Mouse (Mus musculus) heart, embryonic 15.5 days (tissue): Measurements from ENCODE around the gene Dgkh. TPM values are rescaled to one million over a fixed set of nuclear protein-coding genes. Genes with fewer than 3 reads are reported as not detected.

Experiments
- ATAC-seq: fragments of 200-750 bp; cut with Nextera tagmentation; replicated peaks from 2 replicates; pipeline ENCODE4 v1.8.0; 2017; ENCODE audit warnings: low read depth, moderate TSS enrichment; ENCODE audit not compliant: insufficient number of reproducible peaks, insufficient read depth, low FRiP score
- H3K27ac ChIP-seq: fragments of 300-500 bp; sonication (generic); 2 replicates; pipeline ENCODE4 v1.5.1; 2015; ENCODE audit warnings: mild to moderate bottlenecking, inconsistent platforms
- H3K27me3 ChIP-seq: fragments of 300-500 bp; sonication (generic); 2 replicates; pipeline ENCODE4 v1.6.1; 2015; ENCODE audit warnings: inconsistent platforms
- H3K36me3 ChIP-seq: fragments of 300-500 bp; sonication (generic); 2 replicates; pipeline ENCODE4 v1.6.1; 2015; ENCODE audit warnings: mild to moderate bottlenecking, inconsistent platforms
- H3K4me1 ChIP-seq: fragments of 300-500 bp; sonication (generic); replicated peaks from 2 replicates; pipeline ENCODE4 v1.6.1; 2015; ENCODE audit warnings: inconsistent platforms
- H3K4me2 ChIP-seq: fragments of 300-500 bp; sonication (generic); 2 replicates; pipeline ENCODE4 v1.6.1; 2015; ENCODE audit warnings: inconsistent platforms, mild to moderate bottlenecking, moderate library complexity
- H3K4me3 ChIP-seq: fragments of 300-500 bp; sonication (generic); 2 replicates; pipeline ENCODE4 v1.5.1; 2015; ENCODE audit warnings: mild to moderate bottlenecking, inconsistent platforms
- H3K9ac ChIP-seq: fragments of 300-500 bp; sonication (generic); 2 replicates; pipeline ENCODE4 v1.6.1; 2015; ENCODE audit warnings: mild to moderate bottlenecking, inconsistent platforms
- H3K9me3 ChIP-seq: fragments of 300-500 bp; sonication (generic); replicated peaks from 2 replicates; pipeline ENCODE4 v1.6.1; 2016; ENCODE audit warnings: inconsistent platforms
- WGBS: fragments of 180-500 bp; shearing (Covaris S2); methylation state at CpG from one replicate; pipeline ENCODE4 v1.1.7; 2015; ENCODE audit warnings: mixed read lengths; 5-methylcytosine and 5-hydroxymethylcytosine counted together
- polyA plus RNA-seq: library from polyadenylated mRNA; unstranded; fragments of >200 nt; fragmentation: Nextera tagmentation; extraction: Ambion mirVana; gene quantifications from 2 replicates; pipeline ENCODE4 v1.2.1, GENCODE M21; 2015

The Dgkh gene
- polyA plus RNA-seq, 1 experiment from 2014 or later = 1.4 TPM

DNA sequence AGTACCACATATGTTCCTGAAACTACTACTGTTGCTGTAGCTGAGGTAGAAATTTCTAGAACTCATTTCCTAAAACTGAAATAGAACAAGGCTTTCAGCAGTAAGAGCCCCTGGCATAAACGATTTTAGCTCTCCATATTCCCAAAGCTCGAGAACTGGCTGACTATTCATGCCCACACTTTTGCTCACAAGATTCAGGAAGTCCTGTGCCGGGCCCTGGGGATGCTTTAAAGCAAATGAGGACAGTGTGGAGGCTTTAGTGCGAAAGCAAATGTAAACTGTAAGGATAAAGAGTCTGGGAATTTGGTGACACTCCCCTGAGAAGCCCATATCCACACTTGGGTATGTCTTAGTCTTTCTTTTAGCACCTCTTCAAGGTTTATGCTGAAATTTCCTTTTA, 40.0 kb downstream of the Dgkh start:
- Histone ChIP-seq H3K36me3 (no peaks in the 10 kb centered on the region), H3K9ac (no peak overlapping the region), H3K4me2 (no peak overlapping the region), H3K27me3 (no peaks in the 10 kb centered on the region), H3K4me1 (peaks cover 8% of the 10 kb centered on the region; the same call in 1 of the 2 replicates), H3K9me3 (no peaks in the 10 kb centered on the region), H3K4me3 (no peak overlapping the region), H3K27ac (no peak overlapping the region)
- WGBS = 49% methylated on average over 4 of the region's 4 CpGs
- ATAC-seq = no peak

DNA sequence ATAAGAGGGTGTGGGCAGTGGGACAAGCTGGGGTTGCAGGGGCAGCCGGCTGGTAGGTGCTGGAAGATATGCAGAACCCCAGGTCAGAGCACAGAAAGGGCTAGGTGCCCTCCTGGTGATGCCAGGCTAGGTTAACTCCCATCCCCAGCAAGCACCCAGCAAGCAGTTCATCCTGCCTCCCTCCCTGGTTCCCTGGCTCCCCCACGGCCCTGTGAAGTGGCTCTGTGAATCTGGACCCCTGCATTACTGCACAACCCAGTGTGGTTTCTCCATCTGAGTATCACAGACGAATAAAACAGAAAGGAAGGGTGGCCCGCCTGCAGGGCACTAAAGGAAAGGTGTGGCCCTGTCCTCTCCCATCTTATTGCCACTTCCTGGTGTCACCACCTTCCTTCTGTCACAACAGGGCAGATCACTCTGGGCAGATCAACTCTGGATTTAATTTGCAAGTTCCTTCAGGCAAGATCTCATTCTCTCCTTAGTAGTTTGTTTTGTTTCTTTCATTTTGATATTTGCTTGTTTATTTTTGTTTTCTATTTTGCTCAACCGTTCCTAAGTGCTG, 40.6 kb downstream of the Dgkh start:
- no peaks in the 10 kb centered on the region for H3K9me3 ChIP-seq
- no peak for ATAC-seq
- H3K27ac ChIP-seq = no peak overlapping the region
- peaks cover 8% of the 10 kb centered on the region; the same call in 1 of the 2 replicates for H3K4me1 ChIP-seq
- 54% methylated on average over 5 of the region's 5 CpGs for WGBS
- no peaks in the 10 kb centered on the region for H3K27me3 ChIP-seq
- H3K4me3 ChIP-seq = no peak overlapping the region
- H3K36me3 ChIP-seq = no peaks in the 10 kb centered on the region
- no peak overlapping the region for H3K4me2 ChIP-seq
- H3K9ac ChIP-seq = no peak overlapping the region

DNA sequence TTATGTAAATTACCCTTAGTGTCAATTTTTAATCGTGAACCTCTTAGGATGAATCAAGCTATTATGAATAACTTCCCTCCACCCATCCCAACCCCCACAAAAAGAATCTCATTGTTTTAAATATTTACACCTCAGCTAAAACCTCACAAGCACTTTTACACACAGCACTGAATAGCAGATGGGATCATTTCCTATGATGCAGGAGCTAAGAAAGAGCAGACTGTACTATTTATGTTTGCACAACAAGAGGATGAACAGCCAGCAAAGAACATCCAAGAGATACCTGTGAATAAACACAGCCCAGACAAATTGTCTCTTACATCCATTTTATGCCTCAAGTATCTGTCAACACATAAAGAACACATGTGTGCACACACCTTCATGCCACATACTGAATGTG, 41.7 kb downstream of the Dgkh start:
- no peaks in the 10 kb centered on the region for H3K9me3 ChIP-seq
- no peak for ATAC-seq
- no peak overlapping the region for H3K9ac ChIP-seq
- no peak overlapping the region for H3K27ac ChIP-seq
- no peak overlapping the region for H3K4me3 ChIP-seq
- no peaks in the 10 kb centered on the region for H3K36me3 ChIP-seq
- H3K4me1 ChIP-seq = peaks cover 8% of the 10 kb centered on the region; the same call in 1 of the 2 replicates
- no peak overlapping the region for H3K4me2 ChIP-seq
- H3K27me3 ChIP-seq = no peaks in the 10 kb centered on the region
- WGBS = 84% methylated on average over 1 of the region's 1 CpGs

DNA sequence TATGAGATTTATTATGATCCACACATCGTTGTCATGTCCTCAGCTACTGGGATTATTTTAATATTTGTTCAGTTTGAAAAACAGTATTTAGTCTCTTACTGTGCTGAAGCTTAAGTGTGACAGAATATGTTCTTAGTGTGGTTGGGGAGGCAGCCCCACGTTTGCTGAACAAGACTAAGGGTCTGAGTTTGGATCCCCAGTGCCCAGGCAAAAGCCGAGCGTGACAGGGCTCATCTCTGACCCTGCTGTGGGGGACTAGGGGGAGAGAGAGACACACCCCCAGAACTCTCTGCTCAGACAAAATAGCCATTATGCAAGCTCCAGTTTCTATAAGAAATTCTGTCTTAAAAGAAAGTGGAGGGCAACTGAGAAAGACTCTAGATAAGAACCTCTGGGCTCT, 42.2 kb downstream of the Dgkh start:
- H3K9ac ChIP-seq = no peak overlapping the region
- no peak overlapping the region for H3K4me3 ChIP-seq
- H3K4me2 ChIP-seq = no peak overlapping the region
- H3K4me1 ChIP-seq = peaks cover 8% of the 10 kb centered on the region; the same call in 1 of the 2 replicates
- no peak overlapping the region for H3K27ac ChIP-seq
- 73% methylated on average over 4 of the region's 4 CpGs for WGBS
- no peaks in the 10 kb centered on the region for H3K27me3 ChIP-seq
- H3K36me3 ChIP-seq = no peaks in the 10 kb centered on the region
- H3K9me3 ChIP-seq = no peaks in the 10 kb centered on the region
- ATAC-seq = no peak

DNA sequence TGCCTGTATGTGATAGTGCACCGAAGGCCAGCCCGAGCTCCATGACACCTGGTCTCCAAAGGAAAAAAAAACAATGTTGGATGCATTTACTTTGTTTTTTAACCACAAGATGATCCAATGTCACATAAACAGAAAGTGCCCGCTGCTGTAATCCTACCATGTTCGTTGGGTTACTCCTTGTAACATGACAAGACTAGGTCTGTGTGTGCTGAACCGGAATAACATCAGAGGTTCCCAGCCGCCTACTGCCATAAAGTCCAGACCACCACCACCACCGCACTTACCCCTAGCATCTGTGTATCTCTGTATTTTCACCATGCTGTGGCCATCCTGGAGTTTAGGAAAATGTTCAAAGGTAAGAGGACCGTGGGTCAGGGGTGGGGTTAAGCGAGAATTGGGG, 42.6 kb downstream of the Dgkh start:
- H3K9me3 ChIP-seq = no peaks in the 10 kb centered on the region
- H3K36me3 ChIP-seq = no peaks in the 10 kb centered on the region
- no peaks in the 10 kb centered on the region for H3K27me3 ChIP-seq
- no peak for ATAC-seq
- H3K27ac ChIP-seq = no peak overlapping the region
- H3K4me3 ChIP-seq = no peak overlapping the region
- 87% methylated on average over 9 of the region's 9 CpGs for WGBS
- H3K9ac ChIP-seq = no peak overlapping the region
- no peak overlapping the region for H3K4me2 ChIP-seq
- peaks cover 8% of the 10 kb centered on the region; the same call in 1 of the 2 replicates for H3K4me1 ChIP-seq

DNA sequence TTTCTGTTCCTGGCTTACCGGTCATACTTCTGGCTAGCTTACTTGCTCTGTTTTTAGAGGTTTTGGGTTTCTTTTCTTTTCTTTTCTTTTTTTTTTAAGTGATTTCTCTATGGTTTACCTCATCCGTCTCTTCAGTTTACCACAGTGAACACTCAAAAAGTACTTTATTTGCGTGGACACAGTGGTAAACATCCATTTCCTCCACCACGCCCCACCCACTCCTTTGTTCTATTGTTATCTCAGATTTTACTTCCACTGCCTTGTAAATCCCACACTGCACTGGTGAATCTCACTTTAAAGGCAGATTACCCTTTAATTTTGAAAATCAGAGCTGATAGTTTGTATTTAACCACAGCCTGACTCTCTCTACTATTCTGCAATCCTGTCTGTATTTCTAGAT, 44.9 kb downstream of the Dgkh start:
- WGBS = 68% methylated on average over 4 of the region's 4 CpGs
- Histone ChIP-seq H3K27me3 (no peaks in the 10 kb centered on the region), H3K9me3 (no peaks in the 10 kb centered on the region), H3K36me3 (no peaks in the 10 kb centered on the region), H3K9ac (no peak overlapping the region), H3K4me2 (no peak overlapping the region), H3K27ac (no peak overlapping the region), H3K4me3 (no peak overlapping the region), H3K4me1 (peaks cover 12% of the 10 kb centered on the region; the same call in 1 of the 2 replicates)
- no peak for ATAC-seq

- Histone ChIP-seq H3K27me3 (no peaks in the 10 kb centered on the region), H3K36me3 (no peaks in the 10 kb centered on the region), H3K9ac (no peak overlapping the region), H3K4me2 (no peak overlapping the region), H3K4me3 (no peak overlapping the region), H3K9me3 (no peaks in the 10 kb centered on the region), H3K27ac (no peak overlapping the region), H3K4me1 (peaks cover 12% of the 10 kb centered on the region; the same call in 1 of the 2 replicates)
- ATAC-seq = no peak
- WGBS = 86% methylated on average over 6 of the region's 6 CpGs
Observed at GRCm38 (mm10) chr14:78686701-78687100, 45.9 kb downstream of the Dgkh start.

GRCm38 (mm10) chr14:78684171-78684570, 48.4 kb downstream of the Dgkh start:
- no peak for ATAC-seq
- H3K36me3 ChIP-seq = no peaks in the 10 kb centered on the region
- no peak overlapping the region for H3K4me2 ChIP-seq

DNA sequence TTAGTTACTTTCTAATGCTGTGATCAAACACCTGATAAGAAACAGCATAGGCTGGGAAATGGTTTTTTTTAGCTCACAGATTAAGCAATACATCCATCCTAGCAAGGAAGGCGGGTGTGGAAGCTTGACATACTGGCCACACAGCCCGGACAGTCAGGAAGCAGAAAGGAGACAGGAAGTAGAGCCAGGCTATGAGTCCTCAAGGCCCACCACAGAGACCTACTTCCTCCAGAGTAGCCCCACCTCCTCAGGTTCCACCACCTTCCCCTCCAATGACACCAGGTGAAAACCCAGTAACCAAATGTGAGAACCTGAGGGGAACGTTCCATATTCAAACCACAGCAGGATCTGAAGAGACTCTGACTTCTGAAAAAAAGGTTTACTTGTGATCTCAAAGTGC, 53.6 kb downstream of the Dgkh start:
- H3K4me1 ChIP-seq = peaks cover 23% of the 10 kb centered on the region
- peak overlapping the region; percentile 31 for H3K27ac ChIP-seq
- no peaks in the 10 kb centered on the region for H3K36me3 ChIP-seq
- H3K4me3 ChIP-seq = no peak overlapping the region
- no peak for ATAC-seq
- H3K27me3 ChIP-seq = no peaks in the 10 kb centered on the region
- no peak overlapping the region for H3K4me2 ChIP-seq
- 58% methylated on average over 3 of the region's 3 CpGs for whole genome bisulfite sequencing
- no peak overlapping the region for H3K9ac ChIP-seq
- H3K9me3 ChIP-seq = no peaks in the 10 kb centered on the region

More at GRCm38 (mm10) chr14:78684171-78684570, 48.4 kb downstream of the Dgkh start:
- Histone ChIP-seq H3K4me1 (peaks cover 14% of the 10 kb centered on the region), H3K9ac (no peak overlapping the region), H3K9me3 (no peaks in the 10 kb centered on the region), H3K27ac (no peak overlapping the region), H3K4me3 (no peak overlapping the region), H3K27me3 (no peaks in the 10 kb centered on the region)
- 40% methylated on average over 4 of the region's 4 CpGs for WGBS

GRCm38 (mm10) chr14:78677852-78678588, 54.6 kb downstream of the Dgkh start:
- no peak overlapping the region for H3K4me3 ChIP-seq

DNA sequence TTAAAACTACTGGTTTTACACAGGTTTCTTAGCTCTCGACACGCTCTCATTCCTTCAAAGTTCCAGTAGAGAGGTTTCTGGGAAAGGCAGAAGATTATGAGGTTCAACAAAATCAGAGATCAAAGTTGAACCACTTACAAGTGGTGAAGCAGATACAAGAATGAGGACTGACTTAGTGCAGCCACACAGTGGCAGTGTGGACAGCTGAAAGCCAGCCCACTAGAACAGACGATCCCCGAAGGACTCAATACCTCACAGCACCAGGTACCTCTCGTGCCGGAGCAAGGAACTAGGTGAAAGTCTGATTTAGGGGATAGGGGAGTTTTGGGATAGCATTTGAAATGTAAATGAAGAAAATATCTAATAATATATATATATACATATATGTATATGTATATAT, 56.1 kb downstream of the Dgkh start:
- no peak overlapping the region for H3K4me2 ChIP-seq

More at GRCm38 (mm10) chr14:78677852-78678588, 54.6 kb downstream of the Dgkh start:
- Histone ChIP-seq H3K27me3 (no peaks in the 10 kb centered on the region), H3K9ac (no peak overlapping the region), H3K36me3 (no peaks in the 10 kb centered on the region), H3K4me2 (peak overlapping the region; percentile 12; the same call in 1 of the 2 replicates), H3K9me3 (no peaks in the 10 kb centered on the region), H3K4me1 (peaks cover 25% of the 10 kb centered on the region), H3K27ac (peak overlapping the region; percentile 31)
- ATAC-seq = no peak
- 25% methylated on average over 7 of the region's 7 CpGs for WGBS

GRCm38 (mm10) chr14:78674606-78675005, 58.0 kb downstream of the Dgkh start:
- Histone ChIP-seq H3K9ac (no peak overlapping the region), H3K9me3 (no peaks in the 10 kb centered on the region), H3K4me3 (no peak overlapping the region), H3K36me3 (no peaks in the 10 kb centered on the region), H3K4me2 (no peak overlapping the region), H3K27ac (no peak overlapping the region), H3K27me3 (no peaks in the 10 kb centered on the region), H3K4me1 (peaks cover 28% of the 10 kb centered on the region)
- ATAC-seq = no peak
- 64% methylated on average over 9 of the region's 9 CpGs for WGBS

More for the DNA sequence above, 56.1 kb downstream of the Dgkh start:
- no peak for ATAC-seq
- no peaks in the 10 kb centered on the region for H3K27me3 ChIP-seq
- H3K36me3 ChIP-seq = no peaks in the 10 kb centered on the region
- 52% methylated on average over 6 of the region's 6 CpGs for WGBS
- H3K4me3 ChIP-seq = no peak overlapping the region
- H3K4me1 ChIP-seq = peaks cover 25% of the 10 kb centered on the region
- no peaks in the 10 kb centered on the region for H3K9me3 ChIP-seq
- H3K9ac ChIP-seq = no peak overlapping the region
- no peak overlapping the region for H3K27ac ChIP-seq
